Mouse (Mus musculus): ENCODE results near the gene Kpna7. TPM values are rescaled to one million over a fixed set of nuclear protein-coding genes. Genes with fewer than 3 reads are reported as not detected.

The Kpna7 gene
- polyA plus RNA-seq, 1 experiment from 2014 or later: 0.17 TPM

DNA sequence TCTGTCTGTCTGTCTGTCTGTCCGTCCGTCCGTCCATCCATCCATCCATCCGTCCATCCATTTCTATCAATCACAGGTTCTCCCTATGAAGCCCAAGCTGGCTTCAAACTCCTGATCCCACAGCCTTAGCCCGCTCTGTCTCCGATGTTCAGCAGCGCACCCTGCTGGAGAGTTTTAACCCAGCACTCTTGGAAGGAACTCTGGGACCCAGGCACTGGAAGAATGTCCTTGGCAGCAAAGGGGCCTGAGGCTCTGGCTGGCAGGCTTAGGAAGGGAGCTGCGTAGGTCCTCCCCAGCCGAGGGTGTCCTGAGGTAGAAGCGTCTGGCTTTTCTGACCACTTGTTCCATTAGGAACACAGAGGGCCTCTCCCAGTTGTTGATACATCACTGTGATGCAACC, 33.1 kb upstream of the Kpna7 start:
- WGBS: 38% methylated on average over 10 of the region's 10 CpGs
- no peaks in the 10 kb centered on the region for H3K27me3 ChIP-seq (ENCODE audit: control insufficient read depth, insufficient read depth, low read length)
- H3K4me3 ChIP-seq (ENCODE audit: low read depth, low read length): no peak overlapping the region
- DNase-seq (ENCODE audit: low spot score): peak; percentile 72
- H3K4me1 ChIP-seq (replicated peaks; ENCODE audit: control insufficient read depth, insufficient read depth): peaks cover 2% of the 10 kb centered on the region; the same call in 1 of the 2 replicates
- peaks cover 4% of the 10 kb centered on the region for H3K36me3 ChIP-seq (ENCODE audit: control insufficient read depth, insufficient read depth, low read length)
- ATAC-seq (ENCODE audit: low FRiP score, low TSS enrichment): peak; percentile 18; the same call in 1 of the 2 replicates
- H3K27ac ChIP-seq (replicated peaks): peak overlapping the region; percentile 86
- no peaks in the 10 kb centered on the region for H3K9me3 ChIP-seq (ENCODE audit: control insufficient read depth, low read length)
- peak overlapping the region; percentile 34; the same call in 1 of the 2 replicates for H3K4me2 ChIP-seq (replicated peaks; ENCODE audit: low read depth)
- no peak for TF ChIP-seq EP300 (optimal IDR thresholded peaks at IDR 0.05)
- peak; percentile 85 for TF ChIP-seq CTCF (IDR thresholded peaks at IDR 0.05; ENCODE audit: low read depth)
- H3K9ac ChIP-seq (ENCODE audit: low read length): peak overlapping the region; percentile 27; the same call in 1 of the 2 replicates

DNA sequence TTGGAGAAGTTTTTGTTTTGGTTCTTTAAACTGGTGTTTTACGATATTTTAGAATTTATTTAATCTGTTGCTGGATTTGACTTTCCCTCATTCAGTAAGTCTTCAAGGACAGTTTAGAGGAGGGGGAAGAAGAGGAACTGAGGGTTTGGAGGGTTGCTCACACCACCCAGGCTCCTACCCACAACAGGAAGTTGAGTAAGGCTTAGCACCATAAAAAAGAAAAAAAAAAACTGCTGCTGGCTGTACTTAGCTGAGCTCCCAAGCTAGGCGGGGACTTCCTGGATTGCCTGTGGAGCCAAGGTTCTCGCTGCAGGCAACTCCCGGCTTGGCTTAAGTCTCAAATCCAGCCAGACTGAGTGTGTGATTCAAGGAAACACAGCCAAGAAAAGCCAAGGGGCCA, 32.5 kb upstream of the Kpna7 start:
- no peak overlapping the region for H3K4me3 ChIP-seq (ENCODE audit: low read depth, low read length)
- H3K9me3 ChIP-seq (ENCODE audit: control insufficient read depth, low read length): no peaks in the 10 kb centered on the region
- ATAC-seq (ENCODE audit: low FRiP score, low TSS enrichment) (peak; percentile 60), DNase-seq (ENCODE audit: low spot score) (peak; percentile 66)
- peak overlapping the region; percentile 34; the same call in 1 of the 2 replicates for H3K4me2 ChIP-seq (replicated peaks; ENCODE audit: low read depth)
- WGBS: 13% methylated on average over 4 of the region's 4 CpGs
- peaks cover 2% of the 10 kb centered on the region; the same call in 1 of the 2 replicates for H3K4me1 ChIP-seq (replicated peaks; ENCODE audit: control insufficient read depth, insufficient read depth)
- H3K27ac ChIP-seq (replicated peaks): peak overlapping the region; percentile 86
- H3K36me3 ChIP-seq (ENCODE audit: control insufficient read depth, insufficient read depth, low read length): peaks cover 2% of the 10 kb centered on the region; the same call in 1 of the 2 replicates
- H3K27me3 ChIP-seq (ENCODE audit: control insufficient read depth, insufficient read depth, low read length): no peaks in the 10 kb centered on the region
- TF ChIP-seq EP300 (optimal IDR thresholded peaks at IDR 0.05) (no peak), CTCF (IDR thresholded peaks at IDR 0.05; ENCODE audit: low read depth) (no peak)
- H3K9ac ChIP-seq (ENCODE audit: low read length): peak overlapping the region; percentile 35; the same call in 1 of the 2 replicates

DNA sequence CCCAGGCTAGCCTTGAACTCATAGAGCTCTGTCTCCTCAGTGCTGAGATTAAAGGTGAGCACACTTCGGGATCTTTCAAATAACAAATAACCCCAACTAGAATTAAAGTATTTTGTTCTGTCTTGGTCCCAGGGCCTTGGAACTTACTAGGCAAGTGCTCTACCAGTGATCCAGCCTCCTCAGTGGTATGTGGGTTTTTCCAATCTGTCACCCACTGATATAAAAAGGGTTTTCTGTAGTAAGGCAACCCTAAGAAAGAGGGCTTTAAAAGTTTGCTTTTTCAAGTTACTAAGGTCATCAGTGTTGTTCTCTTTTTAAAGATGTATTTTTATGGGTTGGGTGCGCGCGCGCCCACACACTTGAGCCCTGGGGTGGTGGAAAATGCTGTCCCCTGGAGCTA, 31.9 kb upstream of the Kpna7 start:
- ATAC-seq (ENCODE audit: low FRiP score, low TSS enrichment) (no peak), DNase-seq (ENCODE audit: low spot score) (no peak)
- Histone ChIP-seq H3K9me3 (ENCODE audit: control insufficient read depth, low read length) (no peaks in the 10 kb centered on the region), H3K4me3 (ENCODE audit: low read depth, low read length) (no peak overlapping the region), H3K4me1 (replicated peaks; ENCODE audit: control insufficient read depth, insufficient read depth) (peaks cover 2% of the 10 kb centered on the region; the same call in 1 of the 2 replicates), H3K4me2 (replicated peaks; ENCODE audit: low read depth) (0 out of 2 replicates have a peak overlapping the region, but pooled peaks have one; percentile 34), H3K36me3 (ENCODE audit: control insufficient read depth, insufficient read depth, low read length) (peaks cover 2% of the 10 kb centered on the region; the same call in 1 of the 2 replicates), H3K27ac (replicated peaks) (peak overlapping the region; percentile 86), H3K27me3 (ENCODE audit: control insufficient read depth, insufficient read depth, low read length) (no peaks in the 10 kb centered on the region), H3K9ac (ENCODE audit: low read length) (no peak overlapping the region)
- TF ChIP-seq CTCF (IDR thresholded peaks at IDR 0.05; ENCODE audit: low read depth) (no peak), EP300 (optimal IDR thresholded peaks at IDR 0.05) (no peak)
- WGBS: 87% methylated on average over 5 of the region's 5 CpGs

DNA sequence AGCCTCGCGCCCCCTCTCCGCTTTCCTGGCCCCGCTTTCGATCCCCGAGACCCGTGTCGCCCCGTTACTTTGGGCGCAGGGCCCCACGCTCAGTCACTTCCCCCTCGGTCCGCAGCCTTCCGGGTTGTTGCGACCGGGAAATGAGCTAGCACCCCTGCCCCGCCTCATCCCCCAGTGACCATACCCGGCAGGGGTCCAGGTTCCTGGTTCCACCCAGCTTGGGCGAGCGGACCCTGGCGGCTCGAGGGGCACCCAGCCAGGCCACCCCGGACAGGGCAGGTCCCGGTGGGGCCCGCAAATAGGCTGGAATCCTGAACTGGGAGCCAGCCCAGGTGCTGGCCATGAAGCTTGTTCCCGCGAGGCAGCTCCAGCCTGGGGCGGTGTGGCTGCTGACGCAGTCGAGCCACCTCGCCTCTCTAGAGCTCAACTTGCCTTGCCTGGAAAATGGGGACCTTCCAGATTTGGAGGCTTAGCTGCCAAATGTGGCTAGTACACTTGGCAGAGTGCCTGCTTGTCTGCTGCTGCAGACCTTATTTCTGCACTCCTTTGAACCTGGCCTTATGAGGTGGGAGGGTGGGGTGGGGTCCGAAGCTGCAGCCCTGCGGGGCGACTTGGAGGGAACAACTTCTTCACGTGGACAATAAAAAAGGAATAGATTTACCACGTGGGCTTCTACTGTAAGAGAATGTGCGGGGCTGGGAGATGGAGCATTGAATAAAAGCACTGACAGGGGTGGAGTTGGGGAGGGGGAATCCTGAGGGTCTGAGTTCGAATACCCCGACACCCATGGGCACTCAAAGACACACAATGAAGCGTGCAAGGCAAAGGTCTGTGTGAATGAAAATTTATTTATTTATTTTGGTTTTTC, 31.0 kb upstream of the Kpna7 start:
- peaks cover 2% of the 10 kb centered on the region; the same call in 1 of the 2 replicates for H3K36me3 ChIP-seq (ENCODE audit: control insufficient read depth, insufficient read depth, low read length)
- peak; percentile 74 for DNase-seq (ENCODE audit: low spot score)
- 12% methylated on average over 34 of the region's 40 CpGs for WGBS

DNA sequence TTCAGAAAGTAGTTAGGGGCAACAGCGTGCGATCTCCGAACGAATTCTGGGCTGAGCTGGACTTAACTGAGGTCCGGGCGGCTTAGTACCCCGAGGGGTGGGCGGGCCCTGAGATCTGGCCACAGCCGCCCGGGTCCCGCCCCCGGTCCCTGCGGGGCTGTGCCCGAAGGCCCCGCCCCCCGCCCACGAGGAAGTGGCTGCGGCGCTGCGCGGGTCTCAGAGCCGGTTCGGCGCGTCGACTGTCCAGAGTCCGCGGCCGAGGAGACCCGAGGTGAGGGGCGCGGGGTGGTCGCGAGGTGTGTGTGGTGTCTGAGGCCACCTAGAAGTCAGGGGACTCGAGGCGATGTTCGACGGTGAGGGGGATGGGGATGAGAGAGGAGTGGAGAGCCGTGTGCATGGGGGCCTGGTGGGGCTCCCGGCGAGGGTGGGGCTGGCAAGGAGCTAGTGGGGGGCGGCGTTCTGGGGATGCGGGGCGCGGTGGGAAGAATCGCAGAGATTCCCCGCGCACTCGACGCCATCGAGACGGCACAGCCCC, 30.3 kb upstream of the Kpna7 start, which contains the start of gene Arpc1b:
Arpc1b (plus strand) TSS at position 145 of the 535 bp plus-strand sequence.
- peaks cover 2% of the 10 kb centered on the region; the same call in 1 of the 2 replicates for H3K4me1 ChIP-seq (replicated peaks; ENCODE audit: control insufficient read depth, insufficient read depth)
- H3K4me3 ChIP-seq (ENCODE audit: low read depth, low read length): peak within 1 kb of the TSS; percentile 74
- peak within 1 kb of the TSS; percentile 88 for H3K27ac ChIP-seq (replicated peaks)
- no peak for TF ChIP-seq EP300 (optimal IDR thresholded peaks at IDR 0.05)
- no peak for TF ChIP-seq CTCF (IDR thresholded peaks at IDR 0.05; ENCODE audit: low read depth)
- peak within 1 kb of the TSS; percentile 85 for H3K4me2 ChIP-seq (replicated peaks; ENCODE audit: low read depth)
- WGBS: 1% methylated on average over 40 of the region's 53 CpGs
- DNase-seq (ENCODE audit: low spot score) (peak; percentile 88), ATAC-seq (ENCODE audit: low FRiP score, low TSS enrichment) (peak; percentile 81)
- H3K27me3 ChIP-seq (ENCODE audit: control insufficient read depth, insufficient read depth, low read length): no peaks in the 10 kb centered on the region
- no peaks in the 10 kb centered on the region for H3K9me3 ChIP-seq (ENCODE audit: control insufficient read depth, low read length)
- H3K36me3 ChIP-seq (ENCODE audit: control insufficient read depth, insufficient read depth, low read length): peaks cover 2% of the 10 kb centered on the region
- peak within 1 kb of the TSS; percentile 84 for H3K9ac ChIP-seq (ENCODE audit: low read length)

More for the DNA sequence above, 31.0 kb upstream of the Kpna7 start:
- H3K9ac ChIP-seq (ENCODE audit: low read length): peak overlapping the region; percentile 84
- H3K4me2 ChIP-seq (replicated peaks; ENCODE audit: low read depth): peak overlapping the region; percentile 85
- H3K4me1 ChIP-seq (replicated peaks; ENCODE audit: control insufficient read depth, insufficient read depth): peaks cover 2% of the 10 kb centered on the region; the same call in 1 of the 2 replicates
- peak overlapping the region; percentile 88 for H3K27ac ChIP-seq (replicated peaks)
- peak overlapping the region; percentile 74 for H3K4me3 ChIP-seq (ENCODE audit: low read depth, low read length)
- no peaks in the 10 kb centered on the region for H3K27me3 ChIP-seq (ENCODE audit: control insufficient read depth, insufficient read depth, low read length)
- peak; percentile 18; the same call in 1 of the 2 replicates for TF ChIP-seq CTCF (IDR thresholded peaks at IDR 0.05; ENCODE audit: low read depth)
- no peak for TF ChIP-seq EP300 (optimal IDR thresholded peaks at IDR 0.05)
- H3K9me3 ChIP-seq (ENCODE audit: control insufficient read depth, low read length): no peaks in the 10 kb centered on the region
- peak; percentile 38 for ATAC-seq (ENCODE audit: low FRiP score, low TSS enrichment)
